Mouse (Mus musculus): ENCODE data around the gene Zbtb17. TPM values are rescaled to one million over a fixed set of nuclear protein-coding genes. Genes with fewer than 3 reads are reported as not detected.

Gene Zbtb17
- total RNA-seq, 2 experiments from 2014 or later = 25.2 to 25.5 TPM

DNA sequence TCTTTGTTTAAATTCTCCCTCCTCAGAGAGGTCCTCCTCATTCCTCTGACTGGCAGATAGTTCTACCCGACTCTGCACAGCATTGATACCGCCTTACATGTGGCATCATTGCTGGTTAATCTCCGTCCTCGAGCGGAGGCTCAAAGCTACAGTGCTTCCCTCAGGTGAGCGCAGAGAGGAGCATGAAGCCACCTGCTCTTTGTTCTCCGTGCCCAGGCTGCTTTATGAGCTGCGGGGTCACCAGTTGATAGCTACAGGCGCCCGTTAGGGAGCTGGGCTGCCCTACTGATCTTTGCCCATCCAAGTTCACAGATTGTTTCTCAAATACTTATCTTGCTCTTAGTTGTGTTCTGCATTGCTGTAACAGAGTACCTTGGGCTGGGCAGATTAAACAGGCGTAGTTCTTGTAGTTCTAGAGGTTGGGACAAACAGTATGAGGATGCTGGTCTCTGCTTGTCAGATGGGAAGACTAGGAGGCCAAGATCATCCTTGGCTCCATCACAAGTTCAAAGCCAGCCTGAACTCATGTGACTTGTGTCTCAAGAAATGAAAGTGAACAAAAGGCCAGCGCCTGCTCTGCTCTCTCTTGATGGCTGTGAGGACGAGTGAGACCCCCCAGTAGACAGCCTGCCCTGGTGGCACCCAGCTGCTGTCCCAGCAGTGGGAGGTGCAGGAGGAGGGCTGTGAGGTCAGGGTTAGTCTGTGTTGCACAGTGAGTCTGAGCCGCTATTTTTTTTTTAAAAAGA is 11.9 kb downstream of the Zbtb17 start:
- intact Hi-C loops (cut with DNase I) = no loop called here
- DNase-seq = no peak

DNA sequence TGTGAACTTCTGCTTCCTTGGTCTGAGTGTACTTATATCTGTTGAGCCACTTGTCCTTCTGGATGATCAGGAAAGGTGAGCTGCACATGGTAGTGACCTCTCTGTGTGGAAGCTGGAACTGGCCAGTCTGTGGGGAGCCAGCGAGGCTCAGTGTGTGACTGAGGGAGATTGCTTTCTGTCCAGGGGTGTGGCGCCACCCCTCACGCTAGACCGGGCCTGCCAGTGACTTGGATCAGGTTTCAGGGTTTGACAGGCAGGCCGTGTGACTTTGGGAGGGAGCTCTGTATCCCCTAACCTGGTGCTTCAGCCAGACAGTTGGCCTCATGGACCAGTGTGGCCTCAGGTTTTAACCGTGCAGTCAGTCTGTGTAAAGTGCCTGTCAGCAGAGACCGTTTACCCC is 13.8 kb downstream of the Zbtb17 start:
- intact Hi-C loops (cut with DNase I) = no loop called here
- peak; percentile 53 to 66 for DNase-seq

DNA sequence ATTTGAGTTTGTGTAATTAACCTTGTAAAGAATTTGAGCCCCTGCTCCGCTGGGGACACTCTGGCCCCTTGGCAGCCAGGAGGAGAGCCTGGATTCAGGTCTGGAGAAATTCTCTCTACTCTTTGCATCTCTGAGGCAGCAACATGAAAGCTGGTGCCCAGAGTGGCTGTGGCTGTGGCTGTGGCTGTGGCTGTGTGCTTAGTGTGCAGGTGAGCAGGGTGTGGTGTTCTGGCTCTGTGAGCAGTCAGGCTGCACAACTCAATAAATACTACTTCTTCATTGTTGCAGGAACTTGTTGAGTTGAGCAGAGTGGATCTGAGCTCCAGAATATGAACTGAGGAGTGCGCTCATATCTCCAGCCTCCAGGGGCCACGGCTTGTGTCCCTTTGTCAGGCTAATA is 14.4 kb downstream of the Zbtb17 start:
- DNase-seq = no peak
- intact Hi-C loops (cut with DNase I) = no loop called here

DNA sequence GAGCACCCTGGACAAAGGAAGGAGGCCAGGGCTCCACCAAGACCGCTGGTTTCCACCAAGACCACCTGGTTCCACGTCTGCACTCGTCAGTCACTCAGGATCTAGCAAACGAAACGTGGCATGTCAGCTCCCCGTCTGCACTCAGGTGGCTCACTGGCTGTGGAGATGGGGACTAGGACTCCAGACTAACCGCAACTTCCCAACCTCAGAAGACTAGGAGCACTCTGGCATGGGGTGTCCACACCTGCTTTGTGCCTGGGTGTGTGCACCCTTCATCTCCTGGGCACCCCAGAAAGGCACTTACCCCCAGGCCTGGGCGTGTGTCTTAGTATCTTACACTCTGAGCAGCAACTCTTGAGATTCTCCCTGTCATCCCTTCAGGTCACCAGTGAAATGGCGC is 15.3 kb downstream of the Zbtb17 start:
- no peak for DNase-seq
- intact Hi-C loops (cut with DNase I) = no loop called here

DNA sequence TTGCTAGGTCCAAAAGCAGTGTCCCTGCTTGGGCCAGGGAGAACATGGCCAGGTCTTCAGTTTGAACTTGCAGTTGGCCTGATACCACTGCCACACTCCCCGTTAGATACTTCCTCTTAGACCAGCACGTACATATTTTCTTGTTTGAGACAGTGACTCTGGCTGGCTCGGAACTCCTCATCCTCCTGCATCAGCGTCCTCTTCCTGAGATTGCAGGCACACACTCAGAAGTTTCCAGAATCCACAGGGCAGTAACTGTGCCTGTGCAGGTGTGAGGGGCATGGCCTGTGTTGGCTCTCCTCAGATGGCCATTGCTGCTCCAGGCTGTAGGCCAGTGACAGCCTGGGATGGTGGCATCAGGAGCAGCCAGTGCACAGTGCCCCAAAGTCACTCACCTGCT is 16.0 kb downstream of the Zbtb17 start:
- no peak for DNase-seq
- intact Hi-C loops (cut with DNase I) = no loop called here

DNA sequence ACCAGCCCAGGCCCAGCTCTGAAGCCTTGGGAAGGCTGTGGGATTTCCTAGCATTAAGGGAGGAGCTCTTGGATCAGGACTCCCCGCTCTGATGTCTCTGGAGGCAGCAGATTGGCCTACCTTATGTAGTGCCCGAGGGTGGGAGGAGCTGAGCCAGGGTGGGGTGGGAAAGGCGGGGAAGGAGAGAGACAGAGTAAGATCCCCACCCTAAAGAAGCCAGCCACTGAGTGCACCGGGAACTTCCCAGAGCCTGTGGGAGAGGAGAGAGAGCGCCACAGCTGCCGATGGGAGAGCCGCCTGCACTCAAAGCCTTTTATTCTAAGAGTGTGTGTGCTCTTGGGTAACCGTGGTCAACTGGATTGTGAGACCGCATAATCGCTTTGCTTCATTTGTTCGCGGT is 16.6 kb downstream of the Zbtb17 start:
- DNase-seq = no peak
- intact Hi-C loops (cut with DNase I) = no loop called here

DNA sequence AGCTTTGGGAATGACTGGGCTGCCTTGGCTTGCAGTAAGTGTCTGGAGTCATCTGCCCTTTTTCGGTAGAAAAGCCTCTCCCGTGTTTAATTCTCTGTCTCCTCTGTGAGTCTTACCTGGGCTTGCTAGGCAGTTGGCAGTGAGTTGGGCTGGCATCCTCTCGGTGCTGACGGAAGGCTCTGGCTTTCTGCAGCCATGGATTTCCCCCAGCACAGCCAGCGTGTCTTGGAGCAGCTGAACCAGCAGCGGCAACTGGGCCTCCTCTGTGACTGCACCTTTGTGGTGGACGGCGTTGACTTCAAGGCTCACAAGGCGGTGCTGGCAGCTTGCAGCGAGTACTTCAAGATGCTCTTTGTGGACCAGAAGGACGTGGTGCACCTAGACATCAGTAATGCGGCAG is 17.1 kb downstream of the Zbtb17 start:
- no peak for DNase-seq
- intact Hi-C loops (cut with DNase I) = no loop called here

DNA sequence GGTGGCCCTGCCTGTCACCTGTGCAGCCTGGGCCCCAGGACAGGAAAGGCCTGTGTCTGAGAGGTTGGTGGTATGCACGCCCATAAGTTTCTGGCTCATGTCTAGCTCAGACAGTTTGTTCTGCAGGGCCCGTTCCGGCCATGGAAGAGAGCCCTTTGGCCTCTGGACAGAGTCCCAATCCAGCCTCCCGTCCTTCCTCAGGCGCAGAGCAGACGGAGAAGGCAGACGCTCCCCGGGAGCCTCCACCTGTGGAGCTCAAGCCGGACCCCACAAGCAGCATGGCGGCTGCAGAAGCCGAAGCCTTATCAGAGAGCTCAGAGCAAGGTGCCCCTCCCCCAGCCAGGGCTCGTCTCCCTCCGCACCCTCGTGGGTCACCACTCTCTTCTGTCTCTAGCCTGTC is 19.0 kb downstream of the Zbtb17 start:
- DNase-seq = no peak

DNA sequence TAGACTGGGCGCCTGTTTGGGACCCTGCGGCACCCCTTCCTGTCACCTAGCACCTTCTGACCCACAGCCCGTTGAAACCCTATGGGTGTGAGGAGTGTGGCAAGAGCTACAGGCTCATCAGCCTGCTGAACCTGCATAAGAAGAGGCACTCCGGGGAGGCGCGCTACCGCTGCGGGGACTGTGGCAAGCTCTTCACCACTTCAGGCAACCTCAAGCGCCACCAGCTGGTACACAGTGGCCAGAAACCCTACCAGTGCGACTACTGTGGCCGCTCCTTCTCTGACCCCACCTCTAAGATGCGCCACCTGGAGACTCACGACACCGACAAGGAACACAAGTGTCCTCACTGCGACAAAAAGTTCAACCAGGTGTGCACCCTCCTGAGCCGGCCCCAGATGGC is 20.3 kb downstream of the Zbtb17 start:
- no peak for DNase-seq
- intact Hi-C loops (cut with DNase I) = no loop called here

More for the DNA sequence above, 19.0 kb downstream of the Zbtb17 start:
- intact Hi-C loops (cut with DNase I) = no loop called here

DNA sequence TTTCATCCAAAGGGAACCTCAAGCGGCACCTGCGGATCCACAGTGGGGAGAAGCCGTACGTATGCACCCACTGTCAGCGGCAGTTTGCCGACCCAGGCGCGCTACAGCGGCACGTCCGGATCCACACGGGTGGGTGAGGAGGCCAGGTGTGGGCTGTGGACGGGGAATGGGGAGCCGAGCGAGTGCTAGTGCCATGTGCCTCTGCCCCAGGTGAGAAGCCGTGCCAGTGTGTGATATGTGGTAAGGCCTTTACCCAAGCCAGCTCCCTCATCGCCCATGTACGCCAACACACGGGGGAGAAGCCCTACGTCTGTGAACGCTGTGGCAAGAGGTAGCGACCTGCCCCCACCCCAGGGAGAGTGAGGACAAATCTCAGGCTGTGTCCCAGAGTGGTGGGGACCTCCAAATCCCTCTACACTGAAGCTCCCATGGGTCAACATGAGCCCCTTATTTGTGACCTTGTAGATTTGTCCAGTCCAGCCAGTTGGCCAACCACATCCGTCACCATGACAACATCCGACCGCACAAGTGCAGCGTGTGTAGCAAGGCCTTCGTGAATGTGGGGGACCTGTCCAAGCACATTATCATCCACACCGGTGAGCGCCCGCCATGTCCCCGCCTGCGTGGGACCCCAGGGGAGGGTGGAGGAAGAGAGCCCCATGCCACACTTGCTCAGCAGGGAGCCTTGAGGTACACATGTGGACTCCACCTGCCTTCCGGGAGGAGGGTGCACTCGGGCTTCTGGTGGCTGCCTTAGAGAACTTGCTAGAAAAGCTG is 21.2 kb downstream of the Zbtb17 start:
- intact Hi-C loops (cut with DNase I) = no loop called here
- DNase-seq = no peak

DNA sequence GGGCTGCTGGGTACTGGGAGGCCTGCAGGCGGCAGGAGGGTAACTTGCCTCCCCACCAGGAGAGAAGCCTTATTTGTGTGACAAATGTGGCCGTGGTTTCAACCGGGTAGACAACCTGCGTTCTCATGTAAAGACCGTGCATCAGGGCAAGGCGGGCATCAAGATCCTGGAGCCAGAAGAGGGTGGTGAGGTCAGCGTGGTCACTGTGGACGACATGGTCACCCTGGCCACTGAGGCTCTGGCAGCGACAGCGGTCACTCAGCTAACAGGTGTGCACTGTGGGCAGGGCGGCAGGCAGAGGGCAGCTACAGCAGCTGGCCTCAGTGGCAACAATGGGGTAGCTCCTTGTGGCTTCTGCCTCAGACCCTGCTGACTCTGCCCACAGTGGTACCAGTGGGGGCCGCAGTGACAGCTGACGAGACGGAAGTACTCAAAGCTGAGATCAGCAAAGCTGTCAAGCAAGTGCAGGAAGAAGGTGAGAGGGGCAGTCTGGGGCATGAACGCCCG is 21.9 kb downstream of the Zbtb17 start:
- DNase-seq = no peak
- intact Hi-C loops (cut with DNase I) = no loop called here

DNA sequence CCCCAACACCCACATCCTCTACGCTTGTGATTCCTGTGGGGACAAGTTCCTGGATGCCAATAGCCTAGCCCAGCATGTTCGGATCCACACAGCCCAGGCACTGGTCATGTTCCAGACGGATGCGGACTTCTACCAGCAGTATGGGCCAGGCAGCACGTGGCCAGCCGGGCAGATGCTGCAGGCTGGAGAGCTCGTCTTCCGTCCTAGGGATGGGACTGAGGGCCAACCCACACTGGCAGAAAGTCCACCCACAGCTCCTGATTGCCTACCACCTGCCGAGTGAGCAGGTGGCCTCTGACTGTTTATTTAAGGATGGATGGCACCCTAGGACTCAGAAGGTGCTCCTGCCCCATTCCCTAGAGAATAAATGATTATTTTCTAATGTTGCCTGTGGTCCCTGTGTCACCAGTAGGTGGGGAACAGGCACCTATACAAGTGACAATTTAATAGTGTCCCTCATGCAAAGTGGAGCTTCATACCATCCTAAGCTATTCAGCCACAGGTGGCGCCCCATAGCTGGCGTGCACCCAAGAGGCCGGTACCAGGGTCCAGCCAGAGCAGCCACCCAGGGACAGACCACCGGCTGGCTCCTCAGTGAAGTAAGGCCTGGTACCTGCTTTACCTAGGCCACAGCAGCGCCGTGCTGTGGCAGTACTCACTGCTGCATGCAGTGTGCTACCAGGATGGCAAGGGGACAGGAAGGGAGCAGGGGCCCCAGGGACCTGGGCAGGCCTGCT is 22.6 kb downstream of the Zbtb17 start:
- intact Hi-C loops (cut with DNase I) = no loop called here
- no peak for DNase-seq

DNA sequence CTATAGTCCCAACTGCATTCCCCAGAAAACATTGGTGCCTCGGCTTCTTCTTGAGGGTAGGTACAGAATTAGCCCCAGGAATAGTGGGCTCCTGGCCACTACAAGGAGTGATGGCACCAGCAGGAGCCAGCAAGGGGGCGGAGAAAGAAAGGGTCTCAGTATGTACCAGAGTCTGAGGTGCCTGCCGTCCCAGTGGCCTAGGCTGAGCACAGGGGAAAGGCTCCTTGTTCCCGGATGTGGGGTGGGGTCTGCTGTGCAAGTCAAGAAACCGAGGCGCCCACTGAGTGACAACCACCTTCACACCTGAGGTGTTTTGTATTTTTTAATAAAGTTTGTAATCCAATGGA is 23.1 kb downstream of the Zbtb17 start:
- intact Hi-C loops (cut with DNase I) = no loop called here
- DNase-seq = no peak

DNA sequence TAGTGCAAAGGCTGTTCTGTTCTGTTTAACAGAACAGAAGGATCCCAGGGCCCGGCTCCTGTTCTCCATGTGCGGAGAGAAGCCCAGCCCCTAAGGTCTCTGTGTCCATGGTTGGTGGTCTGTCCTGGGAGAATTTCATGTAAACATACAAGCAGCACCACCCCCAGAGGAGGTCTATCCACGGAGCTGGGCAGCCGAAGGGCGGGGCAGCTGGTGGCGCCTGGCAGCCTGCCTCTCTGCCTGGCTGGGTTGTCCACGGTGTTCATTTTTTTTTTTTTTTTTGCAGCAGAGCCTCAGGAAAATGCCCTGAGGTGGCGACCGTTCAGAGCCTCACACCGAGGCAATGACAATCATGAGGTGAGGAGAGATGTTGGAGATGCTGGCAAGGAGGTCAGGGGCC is 24.1 kb downstream of the Zbtb17 start:
- intact Hi-C loops (cut with DNase I) = no loop called here
- no peak for DNase-seq

DNA sequence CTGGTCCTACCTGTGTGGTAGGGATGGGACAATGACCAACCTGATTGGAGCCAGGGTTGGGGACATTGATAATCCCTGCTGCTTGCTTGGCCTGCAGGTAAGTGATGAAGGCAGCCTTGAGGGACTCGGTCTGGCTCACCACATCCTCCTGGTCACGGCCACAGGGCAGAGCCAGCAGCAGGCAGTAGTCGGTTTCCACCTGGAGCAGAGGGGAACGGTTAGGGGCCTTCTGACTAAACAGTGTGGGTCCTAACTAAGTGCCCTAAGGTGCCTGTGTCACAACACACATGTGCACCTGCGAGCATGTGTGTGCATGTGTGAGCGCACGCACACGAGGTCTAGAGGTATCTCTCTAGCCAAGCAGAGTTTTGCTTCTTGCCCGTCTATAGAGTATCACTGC is 24.9 kb downstream of the Zbtb17 start:
- intact Hi-C loops (cut with DNase I) = no loop called here
- DNase-seq = no peak

DNA sequence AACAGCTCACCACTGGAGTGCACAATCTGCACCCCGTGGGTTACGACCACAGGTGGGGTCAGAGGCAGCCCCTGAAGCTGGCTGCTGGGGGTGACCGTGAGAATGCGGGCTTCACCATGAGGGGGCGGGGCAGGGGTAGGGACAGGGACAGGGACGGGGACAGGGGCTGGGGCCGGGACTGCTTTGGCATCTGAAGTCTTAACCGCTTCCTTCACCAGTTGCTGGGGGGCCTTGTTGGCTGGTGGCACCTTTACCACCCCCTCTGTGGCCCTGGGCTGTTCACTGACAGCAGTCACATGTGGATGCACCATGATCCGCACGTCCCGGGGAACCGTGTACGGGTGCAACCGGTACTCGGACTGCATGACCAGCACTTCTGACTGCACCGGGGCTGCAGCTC is 27.0 kb downstream of the Zbtb17 start:
- DNase-seq = no peak
- intact Hi-C loops (cut with DNase I) = no loop called here

DNA sequence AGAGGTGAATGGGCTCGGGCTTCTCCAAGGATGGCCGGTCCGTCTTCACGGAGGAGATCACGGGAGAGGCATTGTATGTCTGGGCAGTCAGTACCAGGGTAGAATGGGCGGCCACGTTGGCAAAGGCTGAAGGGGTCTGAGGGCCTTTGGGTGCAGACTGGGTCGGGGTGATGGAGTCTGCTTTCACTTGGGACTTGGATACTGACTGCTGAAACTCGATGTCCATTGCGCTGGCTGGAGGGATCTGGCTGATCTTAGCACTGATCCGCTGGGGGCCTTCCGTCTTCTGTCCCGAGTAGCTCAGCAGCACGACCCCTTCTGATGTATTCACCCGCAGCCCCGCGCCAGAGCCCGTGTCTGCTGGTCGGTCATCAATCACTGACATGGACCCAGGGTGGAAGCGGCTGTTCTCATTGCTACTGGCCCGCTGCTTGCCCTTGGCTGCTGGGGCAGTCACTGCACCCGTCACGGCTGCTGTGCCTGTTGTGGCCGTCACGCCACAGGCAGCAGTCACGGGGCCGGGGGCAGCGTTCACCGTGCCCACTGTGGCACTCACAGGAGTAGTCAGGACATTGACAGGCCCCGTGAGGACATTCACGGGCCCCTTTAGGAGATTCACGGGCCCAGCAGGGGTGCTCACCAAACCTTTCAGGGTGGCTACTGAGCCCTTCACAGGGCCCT is 28.3 kb downstream of the Zbtb17 start:
- intact Hi-C loops (cut with DNase I) = no loop called here
- no peak for DNase-seq

DNA sequence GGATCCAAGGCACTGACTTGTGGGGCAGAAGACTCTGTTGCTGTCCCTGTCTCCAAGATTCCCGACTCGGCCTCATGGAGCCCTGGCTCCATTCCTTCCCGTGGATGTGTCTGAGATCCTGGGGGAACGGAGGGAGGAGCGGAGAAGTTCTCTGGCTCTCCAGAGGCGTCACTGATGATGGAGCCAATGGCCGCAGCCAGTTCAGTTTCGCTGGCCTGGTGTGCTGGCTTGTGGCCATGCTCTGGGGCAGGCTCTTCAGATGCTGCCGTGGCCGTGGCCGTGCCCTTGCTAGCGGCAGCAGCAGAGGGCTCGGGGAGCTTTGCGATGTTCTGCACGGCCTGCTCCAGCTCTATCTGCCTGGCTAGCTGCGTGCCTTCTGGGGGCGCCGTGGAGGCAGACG is 30.0 kb downstream of the Zbtb17 start:
- intact Hi-C loops (cut with DNase I) = no loop called here
- no peak for DNase-seq

DNA sequence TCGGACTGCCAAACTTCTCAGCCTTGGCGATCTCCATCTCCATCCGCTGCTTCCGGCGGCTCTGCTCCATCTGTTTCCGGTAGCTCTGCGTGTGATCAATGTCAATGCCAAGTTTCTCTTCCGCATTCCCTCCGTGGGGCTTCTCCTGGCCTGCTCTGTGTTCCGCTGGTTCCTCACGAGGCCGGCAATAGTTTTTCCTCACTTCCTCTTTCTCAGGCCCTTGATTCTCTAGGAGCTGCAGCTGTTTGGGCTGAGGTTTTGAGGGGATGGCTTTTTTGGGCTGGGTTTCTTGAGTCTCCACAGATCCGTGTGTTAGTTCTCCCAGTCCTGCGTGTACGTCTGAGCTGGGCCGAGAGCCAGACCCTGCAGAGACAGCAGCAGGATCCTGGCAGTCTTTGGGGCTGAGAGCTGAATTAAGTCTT is 33.2 kb downstream of the Zbtb17 start:
- intact Hi-C loops (cut with DNase I) = no loop called here
- peak; percentile 47 to 49 for DNase-seq

DNA sequence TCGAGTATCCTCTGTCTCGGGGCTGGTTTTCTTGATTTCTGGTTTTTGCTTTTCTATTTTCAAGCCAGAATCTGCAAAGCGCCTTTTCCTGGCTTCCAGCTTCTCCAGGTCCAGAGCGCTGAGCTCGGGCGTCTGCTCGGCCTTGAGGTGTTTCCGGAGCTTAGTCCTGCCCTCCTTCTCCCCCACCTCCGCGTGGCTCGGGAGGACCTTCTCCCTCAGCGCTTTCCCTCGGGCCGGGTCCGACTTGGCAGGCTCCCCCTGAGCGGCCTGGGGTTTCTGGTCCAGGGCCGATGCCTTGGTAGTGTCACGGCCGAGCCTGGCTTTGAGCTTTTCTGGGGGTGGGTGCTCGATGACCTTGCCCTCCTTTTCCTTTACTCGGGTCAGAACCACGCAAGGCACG is 33.8 kb downstream of the Zbtb17 start:
- intact Hi-C loops (cut with DNase I) = no loop called here
- DNase-seq = no peak

DNA sequence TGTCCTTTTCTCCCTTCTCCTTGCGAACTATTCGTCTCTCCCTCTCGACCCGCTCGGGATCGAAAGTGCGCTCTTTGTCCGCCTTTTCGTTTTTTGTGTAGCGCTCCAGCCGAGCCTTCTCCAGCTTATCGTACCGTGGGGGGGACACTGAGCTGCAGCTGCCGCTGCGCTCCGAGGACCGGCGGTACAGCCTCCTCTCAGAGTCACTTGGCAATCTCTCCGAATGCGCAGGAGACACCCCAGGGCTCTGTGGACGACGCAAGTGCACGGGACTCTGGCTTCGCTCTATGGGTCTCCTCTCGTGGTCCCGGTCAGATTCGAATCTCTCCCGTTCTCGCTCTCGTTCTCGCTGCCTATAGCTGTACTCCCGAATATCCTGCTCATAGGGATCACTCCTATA is 34.3 kb downstream of the Zbtb17 start:
- no peak for DNase-seq
- intact Hi-C loops (cut with DNase I) = no loop called here

Measured in gastrocnemius, postnatal 36 days (tissue).